Mouse (Mus musculus): ENCODE measurements at regions not wholly inside any gene's neighbourhood (a gene's known extent, or its start where the extent isn't known, plus 50 kb on each side); places are given as distances from the start of the nearest gene placed in this dataset.

DNA sequence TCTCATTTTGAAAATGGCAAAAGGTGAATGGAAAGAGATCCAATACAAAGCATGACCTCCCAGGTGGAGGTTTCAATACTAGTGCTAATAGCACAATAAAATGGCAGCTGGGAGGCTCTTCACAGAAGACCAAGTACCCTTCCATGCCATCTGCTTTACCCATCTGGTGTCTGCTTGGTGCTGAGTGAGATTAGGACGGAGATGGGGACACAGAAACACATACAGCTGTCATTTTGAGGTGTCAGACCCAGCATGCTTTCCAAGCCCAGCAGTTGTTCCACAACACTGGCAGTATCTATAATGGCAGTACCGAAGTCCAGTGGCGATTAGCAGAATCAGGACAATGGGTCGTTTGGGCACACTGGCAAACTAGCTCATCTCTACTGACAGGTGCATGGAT, 118.9 kb upstream of the 1700064H15Rik start:
- Histone ChIP-seq H3K27me3 (ENCODE audit: control insufficient read depth, insufficient read depth, low read length) (no peaks in the 10 kb centered on the region), H3K4me1 (ENCODE audit: control insufficient read depth, insufficient read depth, insufficient read length) (no peaks in the 10 kb centered on the region), H3K4me3 (ENCODE audit: extremely low read depth, insufficient read depth, insufficient read length) (no peak overlapping the region), H3K27ac (ENCODE audit: insufficient read depth, low read length) (no peak overlapping the region), H3K36me3 (ENCODE audit: control insufficient read depth, insufficient read depth, low read length) (no peaks in the 10 kb centered on the region)
- 85% methylated on average over 4 of the region's 4 CpGs for WGBS
- TF ChIP-seq CTCF (IDR thresholded peaks at IDR 0.05; ENCODE audit: extremely low read depth, insufficient read depth, insufficient read length, insufficient replicate concordance) (no peak), POLR2A (IDR thresholded peaks at IDR 0.05; ENCODE audit: low read depth, low read length) (no peak)
- DNase-seq (ENCODE audit: low read depth in 1 of 2, low spot score in 2 of 2): no peak

GRCm38 (mm10) chr3:19751946-19752345, 123.5 kb upstream of the 1700064H15Rik start:
- Histone ChIP-seq H3K4me1 (ENCODE audit: control insufficient read depth, insufficient read depth, insufficient read length) (no peaks in the 10 kb centered on the region), H3K4me3 (ENCODE audit: extremely low read depth, insufficient read depth, insufficient read length) (no peak overlapping the region), H3K27ac (ENCODE audit: insufficient read depth, low read length) (no peak overlapping the region), H3K27me3 (ENCODE audit: control insufficient read depth, insufficient read depth, low read length) (no peaks in the 10 kb centered on the region), H3K36me3 (ENCODE audit: control insufficient read depth, insufficient read depth, low read length) (no peaks in the 10 kb centered on the region)
- DNase-seq (ENCODE audit: low read depth in 1 of 2, low spot score in 2 of 2): no peak
- WGBS: 90% methylated on average over 3 of the region's 3 CpGs
- no peak for TF ChIP-seq CTCF (IDR thresholded peaks at IDR 0.05; ENCODE audit: extremely low read depth, insufficient read depth, insufficient read length, insufficient replicate concordance)
- no peak for TF ChIP-seq POLR2A (IDR thresholded peaks at IDR 0.05; ENCODE audit: low read depth, low read length)

DNA sequence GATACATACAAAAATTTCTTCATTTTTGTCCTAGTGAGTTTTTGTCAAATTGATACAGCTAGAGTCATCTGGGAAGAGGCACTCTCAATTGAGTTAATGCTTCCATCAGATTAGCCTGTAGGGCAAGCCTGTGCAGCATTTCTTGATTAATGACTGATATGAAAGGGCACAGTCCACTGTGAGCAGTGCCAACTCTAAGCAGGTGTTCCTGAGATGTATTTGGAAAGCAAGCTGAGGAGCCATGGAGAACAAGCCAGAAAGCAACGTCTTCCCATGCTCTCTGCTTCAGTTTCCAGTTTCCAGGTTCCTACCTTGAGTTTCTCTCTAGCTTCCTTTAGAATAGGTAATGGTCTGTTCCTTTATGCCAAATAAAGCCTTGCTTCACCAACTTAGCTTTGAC, 125.5 kb upstream of the 1700064H15Rik start:
- WGBS: 78% methylated on average over 1 of the region's 1 CpGs
- Histone ChIP-seq H3K4me3 (ENCODE audit: extremely low read depth, insufficient read depth, insufficient read length) (no peak overlapping the region), H3K27me3 (ENCODE audit: control insufficient read depth, insufficient read depth, low read length) (no peaks in the 10 kb centered on the region), H3K27ac (ENCODE audit: insufficient read depth, low read length) (no peak overlapping the region), H3K4me1 (ENCODE audit: control insufficient read depth, insufficient read depth, insufficient read length) (no peaks in the 10 kb centered on the region), H3K36me3 (ENCODE audit: control insufficient read depth, insufficient read depth, low read length) (no peaks in the 10 kb centered on the region)
- TF ChIP-seq POLR2A (IDR thresholded peaks at IDR 0.05; ENCODE audit: low read depth, low read length) (no peak), CTCF (IDR thresholded peaks at IDR 0.05; ENCODE audit: extremely low read depth, insufficient read depth, insufficient read length, insufficient replicate concordance) (no peak)
- DNase-seq (ENCODE audit: low read depth in 1 of 2, low spot score in 2 of 2): no peak

- H3K27ac ChIP-seq (ENCODE audit: insufficient read depth, low read length): no peak overlapping the region
- no peak for TF ChIP-seq POLR2A (IDR thresholded peaks at IDR 0.05; ENCODE audit: low read depth, low read length)
- TF ChIP-seq CTCF (IDR thresholded peaks at IDR 0.05; ENCODE audit: extremely low read depth, insufficient read depth, insufficient read length, insufficient replicate concordance): no peak
- WGBS: 75% methylated on average over 2 of the region's 2 CpGs
- H3K4me1 ChIP-seq (ENCODE audit: control insufficient read depth, insufficient read depth, insufficient read length): no peaks in the 10 kb centered on the region
- no peak overlapping the region for H3K4me3 ChIP-seq (ENCODE audit: extremely low read depth, insufficient read depth, insufficient read length)
- no peak for DNase-seq (ENCODE audit: low read depth in 1 of 2, low spot score in 2 of 2)
- no peaks in the 10 kb centered on the region for H3K27me3 ChIP-seq (ENCODE audit: control insufficient read depth, insufficient read depth, low read length)
- no peaks in the 10 kb centered on the region for H3K36me3 ChIP-seq (ENCODE audit: control insufficient read depth, insufficient read depth, low read length)
These were observed 126.2 kb upstream of the 1700064H15Rik start for GRCm38 (mm10) chr3:19754636-19755035.

DNA sequence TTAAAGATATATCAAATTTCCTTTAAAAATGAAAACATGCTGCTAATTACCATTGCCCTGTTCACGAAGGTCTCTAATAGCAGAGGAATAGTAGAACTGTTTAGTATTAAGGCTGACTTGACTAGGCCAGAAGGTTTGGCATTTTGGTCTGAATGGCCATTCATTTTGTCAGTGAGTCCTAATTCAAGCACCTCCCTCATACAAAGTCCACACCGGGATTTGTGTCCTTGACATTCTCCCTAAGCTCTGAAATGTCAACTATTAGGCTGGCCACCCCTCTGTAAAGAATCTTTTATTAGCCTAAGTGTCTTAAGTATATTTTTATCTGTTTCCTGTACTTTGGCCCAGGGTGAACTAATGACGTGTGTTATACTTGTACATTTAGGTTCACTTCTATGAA, 126.7 kb upstream of the 1700064H15Rik start:
- 89% methylated on average over 3 of the region's 3 CpGs for WGBS
- Histone ChIP-seq H3K36me3 (ENCODE audit: control insufficient read depth, insufficient read depth, low read length) (no peaks in the 10 kb centered on the region), H3K4me3 (ENCODE audit: extremely low read depth, insufficient read depth, insufficient read length) (no peak overlapping the region), H3K4me1 (ENCODE audit: control insufficient read depth, insufficient read depth, insufficient read length) (no peaks in the 10 kb centered on the region), H3K27ac (ENCODE audit: insufficient read depth, low read length) (no peak overlapping the region), H3K27me3 (ENCODE audit: control insufficient read depth, insufficient read depth, low read length) (no peaks in the 10 kb centered on the region)
- DNase-seq (ENCODE audit: low read depth in 1 of 2, low spot score in 2 of 2): no peak
- TF ChIP-seq CTCF (IDR thresholded peaks at IDR 0.05; ENCODE audit: extremely low read depth, insufficient read depth, insufficient read length, insufficient replicate concordance): no peak
- TF ChIP-seq POLR2A (IDR thresholded peaks at IDR 0.05; ENCODE audit: low read depth, low read length): no peak

GRCm38 (mm10) chr3:19798543-19799106, 158.2 kb upstream of the Cp start:
- TF ChIP-seq CTCF (IDR thresholded peaks at IDR 0.05; ENCODE audit: extremely low read depth, insufficient read depth, insufficient read length, insufficient replicate concordance): no peak
- TF ChIP-seq POLR2A (IDR thresholded peaks at IDR 0.05; ENCODE audit: low read depth, low read length): no peak
- 83% methylated on average over 1 of the region's 1 CpGs for WGBS
- Histone ChIP-seq H3K4me1 (ENCODE audit: control insufficient read depth, insufficient read depth, insufficient read length) (no peaks in the 10 kb centered on the region), H3K36me3 (ENCODE audit: control insufficient read depth, insufficient read depth, low read length) (no peaks in the 10 kb centered on the region), H3K4me3 (ENCODE audit: extremely low read depth, insufficient read depth, insufficient read length) (no peak overlapping the region), H3K27me3 (ENCODE audit: control insufficient read depth, insufficient read depth, low read length) (no peaks in the 10 kb centered on the region), H3K27ac (ENCODE audit: insufficient read depth, low read length) (no peak overlapping the region)
- no peak for DNase-seq (ENCODE audit: low read depth in 1 of 2, low spot score in 2 of 2)

DNA sequence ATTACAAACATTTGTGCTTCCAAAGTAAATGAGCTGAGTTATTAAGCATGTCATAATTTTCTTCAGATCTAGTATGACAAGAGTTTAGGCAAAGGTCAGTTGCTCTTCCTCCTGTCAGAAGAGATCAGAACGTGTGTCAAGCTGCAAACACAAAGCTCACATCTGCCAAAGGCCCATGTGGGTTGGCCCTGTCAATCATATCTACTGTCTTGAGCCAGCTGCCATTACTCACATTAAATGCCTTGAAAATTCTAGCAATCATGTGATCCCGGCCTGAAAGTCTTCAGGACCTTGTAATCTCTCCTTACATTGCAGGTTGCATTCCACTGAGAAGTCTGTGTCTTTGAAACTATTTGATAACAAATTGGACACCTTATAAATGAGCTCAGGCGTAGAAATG, 146.8 kb upstream of the Cp start:
- no peaks in the 10 kb centered on the region for H3K27me3 ChIP-seq (ENCODE audit: control insufficient read depth, insufficient read depth, low read length)
- WGBS: 72% methylated on average over 3 of the region's 3 CpGs
- no peaks in the 10 kb centered on the region for H3K4me1 ChIP-seq (ENCODE audit: control insufficient read depth, insufficient read depth, insufficient read length)
- DNase-seq (ENCODE audit: low read depth in 1 of 2, low spot score in 2 of 2): no peak
- no peak overlapping the region for H3K4me3 ChIP-seq (ENCODE audit: extremely low read depth, insufficient read depth, insufficient read length)
- no peak overlapping the region for H3K27ac ChIP-seq (ENCODE audit: insufficient read depth, low read length)
- H3K36me3 ChIP-seq (ENCODE audit: control insufficient read depth, insufficient read depth, low read length): no peaks in the 10 kb centered on the region
- TF ChIP-seq POLR2A (IDR thresholded peaks at IDR 0.05; ENCODE audit: low read depth, low read length): no peak
- TF ChIP-seq CTCF (IDR thresholded peaks at IDR 0.05; ENCODE audit: extremely low read depth, insufficient read depth, insufficient read length, insufficient replicate concordance): no peak

Data from spleen, adult 2 months (tissue).